Mouse (Mus musculus): ENCODE measurements around the gene Knstrn. TPM values are rescaled to one million over a fixed set of nuclear protein-coding genes. Genes with fewer than 3 reads are reported as not detected.
A peak's percentile ranks its signal among the peaks of the same experiment; 100 is the strongest.

Knstrn gene
- 48.2 and 74.6 TPM in 2 replicates for total RNA-seq (2015; ENCODE audit: low replicate concordance)
- total RNA-seq (2017; ENCODE audit: low replicate concordance) = 156 and 210 TPM in 2 replicates

- ATAC-seq (replicated peaks; ENCODE audit: low FRiP score, poor library complexity, severe bottlenecking) = peak; percentile 97
Observed at GRCm38 (mm10) chr2:118813981-118814836, at the start of gene Knstrn. Gene Knstrn (plus strand): TSS chr2:118814003.

- no peak for ATAC-seq (replicated peaks; ENCODE audit: low FRiP score, poor library complexity, severe bottlenecking)
Observed at GRCm38 (mm10) chr2:118764094-118764831, 49.5 kb upstream of the Knstrn start.

- ATAC-seq (replicated peaks; ENCODE audit: low FRiP score, poor library complexity, severe bottlenecking) = no peak
Observed at GRCm38 (mm10) chr2:118764875-118765274, 48.9 kb upstream of the Knstrn start.

GRCm38 (mm10) chr2:118766041-118767033 lies 47.5 kb upstream of the Knstrn start:
- no peak for ATAC-seq (replicated peaks; ENCODE audit: low FRiP score, poor library complexity, severe bottlenecking)

GRCm38 (mm10) chr2:118772158-118772874 lies 41.5 kb upstream of the Knstrn start, which contains the start of gene Phgr1:
Gene Phgr1 (plus strand): TSS chr2:118772769.
- no peak for ATAC-seq (replicated peaks; ENCODE audit: low FRiP score, poor library complexity, severe bottlenecking)

- no peak for ATAC-seq (replicated peaks; ENCODE audit: low FRiP score, poor library complexity, severe bottlenecking)
Observed at GRCm38 (mm10) chr2:118774536-118774935, 39.3 kb upstream of the Knstrn start.

GRCm38 (mm10) chr2:118775396-118775795 lies 38.4 kb upstream of the Knstrn start:
- ATAC-seq (replicated peaks; ENCODE audit: low FRiP score, poor library complexity, severe bottlenecking) = no peak

- no peak for ATAC-seq (replicated peaks; ENCODE audit: low FRiP score, poor library complexity, severe bottlenecking)
Observed at GRCm38 (mm10) chr2:118775846-118776245, 38.0 kb upstream of the Knstrn start.

GRCm38 (mm10) chr2:118776295-118776694 lies 37.5 kb upstream of the Knstrn start:
- no peak for ATAC-seq (replicated peaks; ENCODE audit: low FRiP score, poor library complexity, severe bottlenecking)

GRCm38 (mm10) chr2:118778418-118778817 lies 35.4 kb upstream of the Knstrn start:
- ATAC-seq (replicated peaks; ENCODE audit: low FRiP score, poor library complexity, severe bottlenecking) = no peak

- no peak for ATAC-seq (replicated peaks; ENCODE audit: low FRiP score, poor library complexity, severe bottlenecking)
Observed at GRCm38 (mm10) chr2:118779065-118779464, 34.7 kb upstream of the Knstrn start.

GRCm38 (mm10) chr2:118779504-118780480 lies 34.0 kb upstream of the Knstrn start, which contains the start of gene Disp2:
Gene Disp2 (plus strand): TSS chr2:118779719.
- ATAC-seq (replicated peaks; ENCODE audit: low FRiP score, poor library complexity, severe bottlenecking) = peak; percentile 88

- ATAC-seq (replicated peaks; ENCODE audit: low FRiP score, poor library complexity, severe bottlenecking) = no peak
Observed at GRCm38 (mm10) chr2:118781115-118781514, 32.7 kb upstream of the Knstrn start.

- ATAC-seq (replicated peaks; ENCODE audit: low FRiP score, poor library complexity, severe bottlenecking) = no peak
Observed at GRCm38 (mm10) chr2:118782303-118782702, 31.5 kb upstream of the Knstrn start.

- no peak for ATAC-seq (replicated peaks; ENCODE audit: low FRiP score, poor library complexity, severe bottlenecking)
Observed at GRCm38 (mm10) chr2:118783093-118783492, 30.7 kb upstream of the Knstrn start.

GRCm38 (mm10) chr2:118783663-118784062 lies 30.1 kb upstream of the Knstrn start:
- no peak for ATAC-seq (replicated peaks; ENCODE audit: low FRiP score, poor library complexity, severe bottlenecking)

- no peak for ATAC-seq (replicated peaks; ENCODE audit: low FRiP score, poor library complexity, severe bottlenecking)
Observed at GRCm38 (mm10) chr2:118786525-118786924, 27.3 kb upstream of the Knstrn start.

GRCm38 (mm10) chr2:118789501-118789900 lies 24.3 kb upstream of the Knstrn start:
- ATAC-seq (replicated peaks; ENCODE audit: low FRiP score, poor library complexity, severe bottlenecking) = no peak

Measured in erythroid progenitor cell, adult 5-6 weeks (primary cell).